Mouse (Mus musculus): Measurements from ENCODE around the gene Naa38. TPM values are rescaled to one million over a fixed set of nuclear protein-coding genes. Genes with fewer than 3 reads are reported as not detected.
A peak's percentile ranks its signal among the peaks of the same experiment; 100 is the strongest.

Naa38 gene
- total and polyA plus RNA-seq, 2 experiments from 2014 or later = 99.0 to 162 TPM

DNA sequence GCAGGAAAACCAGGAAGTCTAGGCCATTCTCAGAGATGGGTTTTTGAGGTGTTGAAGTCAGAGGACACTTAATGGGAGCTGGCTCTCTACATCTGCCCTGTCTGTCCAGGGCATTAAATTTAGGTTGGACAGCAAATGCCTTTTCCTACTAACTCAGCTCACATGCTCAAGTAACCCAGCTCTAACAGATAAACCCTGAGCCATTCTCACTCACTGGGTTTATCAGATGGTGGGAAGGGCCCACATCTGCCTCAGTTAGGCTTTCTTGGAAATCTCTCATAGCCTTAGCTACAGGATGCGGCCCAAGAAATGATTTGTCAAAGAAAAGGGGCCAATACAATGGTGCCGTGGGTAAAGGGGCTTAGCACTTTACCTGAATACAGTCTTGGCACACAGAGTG lies 31.0 kb downstream of the Naa38 start:
- Histone ChIP-seq H3K4me1 (ENCODE audit: insufficient read depth, low read length) (no peaks in the 10 kb centered on the region), H3K27me3 (ENCODE audit: insufficient read depth, low read length) (peaks cover 7% of the 10 kb centered on the region), H3K9ac (replicated peaks; ENCODE audit: low read length) (no peak overlapping the region), H3K4me2 (ENCODE audit: low read depth, low read length) (no peak overlapping the region), H3K27ac (no peak overlapping the region), H3K4me3 (ENCODE audit: low read length) (no peak overlapping the region), H3K36me3 (ENCODE audit: insufficient read depth, low read length) (no peaks in the 10 kb centered on the region), H3K9me3 (ENCODE audit: low read length) (no peaks in the 10 kb centered on the region)
- no peak for TF ChIP-seq CTCF (IDR thresholded peaks at IDR 0.05; ENCODE audit: low read depth)
- DNase-seq (ENCODE audit: low spot score) = no peak
- 79% methylated on average over 2 of the region's 2 CpGs for WGBS
- no peak for ATAC-seq

DNA sequence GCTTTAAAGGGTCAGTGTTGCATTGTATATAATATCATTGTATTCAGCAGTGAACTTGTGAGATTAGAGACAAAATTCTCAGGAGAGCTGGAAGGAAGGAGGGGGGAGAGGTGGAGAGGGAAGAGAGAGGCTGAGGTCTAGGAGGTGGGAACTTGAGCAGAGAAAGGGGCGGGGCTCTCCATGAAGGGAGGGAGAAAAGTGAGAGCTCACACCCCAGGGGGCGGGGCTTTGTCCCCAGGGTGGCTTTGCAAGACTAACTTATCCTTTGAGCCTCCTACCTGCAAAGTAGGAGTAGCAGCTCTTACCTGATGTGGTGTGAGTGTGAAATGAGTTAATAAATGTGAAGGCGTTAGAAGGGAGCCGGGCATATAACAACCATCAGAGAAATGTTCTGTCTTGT lies 33.5 kb downstream of the Naa38 start:
- Histone ChIP-seq H3K27me3 (ENCODE audit: insufficient read depth, low read length) (no peaks in the 10 kb centered on the region), H3K9me3 (ENCODE audit: low read length) (no peaks in the 10 kb centered on the region), H3K4me2 (ENCODE audit: low read depth, low read length) (no peak overlapping the region), H3K9ac (replicated peaks; ENCODE audit: low read length) (no peak overlapping the region), H3K4me1 (ENCODE audit: insufficient read depth, low read length) (no peaks in the 10 kb centered on the region), H3K36me3 (ENCODE audit: insufficient read depth, low read length) (no peaks in the 10 kb centered on the region), H3K4me3 (ENCODE audit: low read length) (no peak overlapping the region), H3K27ac (no peak overlapping the region)
- DNase-seq (ENCODE audit: low spot score) (no peak), ATAC-seq (no peak)
- 35% methylated on average over 4 of the region's 4 CpGs for WGBS
- no peak for TF ChIP-seq CTCF (IDR thresholded peaks at IDR 0.05; ENCODE audit: low read depth)

GRCm38 (mm10) chr11:69429313-69429712 lies 34.0 kb downstream of the Naa38 start:
- no peak overlapping the region for H3K27ac ChIP-seq
- no peak overlapping the region for H3K4me2 ChIP-seq (ENCODE audit: low read depth, low read length)
- H3K4me1 ChIP-seq (ENCODE audit: insufficient read depth, low read length) = no peaks in the 10 kb centered on the region
- H3K36me3 ChIP-seq (ENCODE audit: insufficient read depth, low read length) = no peaks in the 10 kb centered on the region
- peak; percentile 23 for DNase-seq (ENCODE audit: low spot score)
- ATAC-seq = no peak
- H3K27me3 ChIP-seq (ENCODE audit: insufficient read depth, low read length) = no peaks in the 10 kb centered on the region
- TF ChIP-seq CTCF (IDR thresholded peaks at IDR 0.05; ENCODE audit: low read depth) = no peak
- no peak overlapping the region for H3K9ac ChIP-seq (replicated peaks; ENCODE audit: low read length)
- 31% methylated on average over 2 of the region's 2 CpGs for WGBS
- no peak overlapping the region for H3K4me3 ChIP-seq (ENCODE audit: low read length)
- H3K9me3 ChIP-seq (ENCODE audit: low read length) = no peaks in the 10 kb centered on the region

DNA sequence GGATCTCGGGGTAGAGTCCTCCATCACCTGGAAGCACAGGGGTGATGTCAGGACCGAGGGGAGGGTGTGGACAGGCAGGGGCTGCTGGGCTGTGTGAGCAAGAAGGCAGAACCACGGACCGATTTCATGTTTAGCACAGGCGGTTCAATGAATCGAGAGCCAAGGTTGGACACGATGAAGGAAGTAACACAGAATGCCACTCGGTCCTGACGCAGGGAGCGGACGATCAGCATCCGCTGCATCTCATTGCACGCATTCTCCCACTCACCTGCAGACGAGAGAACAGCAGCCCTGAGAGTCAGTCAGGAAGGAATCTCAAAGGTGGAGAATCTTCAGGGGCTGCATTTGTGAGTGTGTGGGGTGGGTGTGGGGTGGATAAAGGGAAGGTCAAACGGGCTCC lies 35.3 kb downstream of the Naa38 start:
- Histone ChIP-seq H3K27ac (no peak overlapping the region), H3K36me3 (ENCODE audit: insufficient read depth, low read length) (no peaks in the 10 kb centered on the region), H3K27me3 (ENCODE audit: insufficient read depth, low read length) (no peaks in the 10 kb centered on the region), H3K4me2 (ENCODE audit: low read depth, low read length) (no peak overlapping the region), H3K9me3 (ENCODE audit: low read length) (no peaks in the 10 kb centered on the region), H3K9ac (replicated peaks; ENCODE audit: low read length) (no peak overlapping the region), H3K4me3 (ENCODE audit: low read length) (no peak overlapping the region), H3K4me1 (ENCODE audit: insufficient read depth, low read length) (no peaks in the 10 kb centered on the region)
- 87% methylated on average over 15 of the region's 15 CpGs for WGBS
- no peak for TF ChIP-seq CTCF (IDR thresholded peaks at IDR 0.05; ENCODE audit: low read depth)
- ATAC-seq = no peak
- DNase-seq (ENCODE audit: low spot score) = no peak

- 35% methylated on average over 11 of the region's 11 CpGs for WGBS
- Histone ChIP-seq H3K9ac (replicated peaks; ENCODE audit: low read length) (no peak overlapping the region), H3K27ac (no peak overlapping the region), H3K36me3 (ENCODE audit: insufficient read depth, low read length) (no peaks in the 10 kb centered on the region), H3K27me3 (ENCODE audit: insufficient read depth, low read length) (no peaks in the 10 kb centered on the region), H3K4me2 (ENCODE audit: low read depth, low read length) (no peak overlapping the region; the same call in 1 of the 2 replicates), H3K9me3 (ENCODE audit: low read length) (no peaks in the 10 kb centered on the region), H3K4me1 (ENCODE audit: insufficient read depth, low read length) (no peaks in the 10 kb centered on the region), H3K4me3 (ENCODE audit: low read length) (no peak overlapping the region)
- peak; percentile 89 for ATAC-seq
- peak; percentile 86 for TF ChIP-seq CTCF (IDR thresholded peaks at IDR 0.05; ENCODE audit: low read depth)
- peak; percentile 94 for DNase-seq (ENCODE audit: low spot score)
Observed at GRCm38 (mm10) chr11:69431829-69432639, 36.7 kb downstream of the Naa38 start.

GRCm38 (mm10) chr11:69432640-69432982 lies 37.3 kb downstream of the Naa38 start:
- no peak for TF ChIP-seq CTCF (IDR thresholded peaks at IDR 0.05; ENCODE audit: low read depth)
- ATAC-seq = no peak
- Histone ChIP-seq H3K4me3 (ENCODE audit: low read length) (no peak overlapping the region), H3K27ac (no peak overlapping the region), H3K9ac (replicated peaks; ENCODE audit: low read length) (no peak overlapping the region), H3K4me2 (ENCODE audit: low read depth, low read length) (no peak overlapping the region), H3K4me1 (ENCODE audit: insufficient read depth, low read length) (no peaks in the 10 kb centered on the region), H3K27me3 (ENCODE audit: insufficient read depth, low read length) (no peaks in the 10 kb centered on the region), H3K9me3 (ENCODE audit: low read length) (no peaks in the 10 kb centered on the region), H3K36me3 (ENCODE audit: insufficient read depth, low read length) (no peaks in the 10 kb centered on the region)
- no peak for DNase-seq (ENCODE audit: low spot score)
- 73% methylated on average over 11 of the region's 11 CpGs for WGBS

GRCm38 (mm10) chr11:69433189-69433588 lies 37.9 kb downstream of the Naa38 start:
- Histone ChIP-seq H3K27me3 (ENCODE audit: insufficient read depth, low read length) (no peaks in the 10 kb centered on the region), H3K4me2 (ENCODE audit: low read depth, low read length) (no peak overlapping the region), H3K4me1 (ENCODE audit: insufficient read depth, low read length) (no peaks in the 10 kb centered on the region), H3K4me3 (ENCODE audit: low read length) (no peak overlapping the region), H3K9ac (replicated peaks; ENCODE audit: low read length) (no peak overlapping the region), H3K9me3 (ENCODE audit: low read length) (no peaks in the 10 kb centered on the region), H3K36me3 (ENCODE audit: insufficient read depth, low read length) (no peaks in the 10 kb centered on the region), H3K27ac (no peak overlapping the region)
- WGBS = 56% methylated on average over 6 of the region's 6 CpGs
- no peak for TF ChIP-seq CTCF (IDR thresholded peaks at IDR 0.05; ENCODE audit: low read depth)
- DNase-seq (ENCODE audit: low spot score) = no peak
- no peak for ATAC-seq
